Mouse (Mus musculus) activated CD4-positive, CD25-positive, alpha-beta regulatory T cell (primary cell): ENCODE measurements around the gene Slc25a30. TPM values are rescaled to one million over a fixed set of nuclear protein-coding genes. Genes with fewer than 3 reads are reported as not detected.

ENCODE experiments used
- polyA plus RNA-seq, 2 experiments: library from polyadenylated mRNA; unstranded; fragments of 100-300 nt; shearing (Covaris generic); gene quantifications; one replicate each; pipeline ENCODE4 v1.2.1; 2017

Gene Slc25a30
- 10 to 100 TPM in 1 of 2 experiments, 1 to 10 TPM in 1; 9.7 to 10.8 TPM for polyA plus RNA-seq

GRCm38 (mm10) chr14:75786868-75787793 is at the start of gene Slc25a30:
Slc25a30 (minus strand) TSS chr14:75787037.

GRCm38 (mm10) chr14:75753991-75754817 is 32.6 kb downstream of the Slc25a30 start, which contains the start of gene Cog3:
Cog3 (minus strand) TSS chr14:75754517.

Other genes starting within 250 kb of the Slc25a30 start
- not detected for gene Spert, start 193.9 kb downstream of the Slc25a30 start, polyA plus RNA-seq
- gene Erich6b, start 144.8 kb downstream of the Slc25a30 start, polyA plus RNA-seq = not detected
- 10 to 100 TPM; 25.0 to 25.3 TPM for gene Cog3, start 32.5 kb downstream of the Slc25a30 start, polyA plus RNA-seq
- gene Tpt1, start 58.1 kb upstream of the Slc25a30 start, polyA plus RNA-seq = 1,000 to 10,000 TPM; 1,473 to 1,878 TPM
- gene Kctd4, start 168.0 kb upstream of the Slc25a30 start, polyA plus RNA-seq = under 1 TPM; 0.34 to 0.58 TPM
- gene Gtf2f2, start 223.8 kb upstream of the Slc25a30 start, polyA plus RNA-seq = 10 to 100 TPM; 45.0 to 57.0 TPM